Mouse (Mus musculus) ovary, postnatal 14 days (tissue): ENCODE data around the gene Gla.

Experiments used
- DNase-seq: peaks from one replicate; pipeline ENCODE4 v3.0.0; 2022; ENCODE audit warnings: low spot score

The Gla gene

GRCm38 (mm10) chrX:134600659-134601379, at the start of gene Gla, which contains the start of gene Hnrnph2:
Gene Gla (minus strand): TSS chrX:134601125.
Gene Hnrnph2 (plus strand): TSS chrX:134601179.
- DNase-seq = peak; percentile 71

- peak; percentile 64 for DNase-seq
These were observed 47.2 kb upstream of the Gla start for GRCm38 (mm10) chrX:134648031-134648692.

GRCm38 (mm10) chrX:134647421-134647820, 46.5 kb upstream of the Gla start:
- DNase-seq = no peak

- no peak for DNase-seq
These were observed 45.4 kb upstream of the Gla start for GRCm38 (mm10) chrX:134646338-134646737.

GRCm38 (mm10) chrX:134641000-134641760, 40.3 kb upstream of the Gla start:
- no peak for DNase-seq

GRCm38 (mm10) chrX:134635860-134636259, 34.9 kb upstream of the Gla start:
- DNase-seq = no peak

- DNase-seq = no peak
These were observed 34.2 kb upstream of the Gla start for GRCm38 (mm10) chrX:134635111-134635510.

GRCm38 (mm10) chrX:134632710-134633109, 31.8 kb upstream of the Gla start:
- no peak for DNase-seq

GRCm38 (mm10) chrX:134628200-134628599, 27.3 kb upstream of the Gla start:
- no peak for DNase-seq

- no peak for DNase-seq
These were observed 22.4 kb upstream of the Gla start for GRCm38 (mm10) chrX:134623350-134623749.

- no peak for DNase-seq
These were observed 20.8 kb upstream of the Gla start for GRCm38 (mm10) chrX:134621685-134622084.

- no peak for DNase-seq
These were observed 19.4 kb upstream of the Gla start for GRCm38 (mm10) chrX:134620254-134620865.

- no peak for DNase-seq
These were observed 18.8 kb upstream of the Gla start for GRCm38 (mm10) chrX:134619695-134620094.

GRCm38 (mm10) chrX:134614306-134614705, 13.4 kb upstream of the Gla start:
- no peak for DNase-seq

GRCm38 (mm10) chrX:134612285-134612959, 11.5 kb upstream of the Gla start:
- DNase-seq = peak; percentile 48

- no peak for DNase-seq
These were observed 10.1 kb upstream of the Gla start for GRCm38 (mm10) chrX:134610984-134611383.

GRCm38 (mm10) chrX:134609472-134609871, 8.5 kb upstream of the Gla start:
- no peak for DNase-seq

- DNase-seq = peak; percentile 20
These were observed 625 bp upstream of the Gla start for GRCm38 (mm10) chrX:134601380-134602120.

- DNase-seq = no peak
These were observed 881 bp downstream of the Gla start for GRCm38 (mm10) chrX:134599922-134600565.

GRCm38 (mm10) chrX:134589836-134590235, 11.1 kb downstream of the Gla start:
- DNase-seq = no peak

GRCm38 (mm10) chrX:134588997-134589396, 11.9 kb downstream of the Gla start:
- DNase-seq = no peak
